Mouse (Mus musculus): ENCODE results near the gene Bves.

DNA sequence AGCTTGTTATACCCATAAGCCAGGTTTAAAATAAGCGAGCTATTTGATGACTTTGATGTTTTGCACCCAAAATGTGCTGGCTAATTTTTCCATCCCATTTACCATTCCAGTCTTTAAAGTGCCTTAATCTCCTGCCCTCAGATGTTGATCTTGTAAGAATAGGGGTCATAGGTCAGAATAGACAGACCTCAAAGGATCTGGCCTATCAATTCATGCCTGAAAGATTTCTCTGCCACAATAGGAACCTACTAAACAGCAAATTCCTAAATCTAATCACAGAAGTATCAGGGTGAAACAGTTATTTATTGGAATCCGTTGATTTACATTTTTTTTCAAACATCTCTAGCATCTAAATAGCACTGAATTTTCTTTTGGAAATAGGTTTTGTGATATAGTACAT, 76.2 kb downstream of the Bves start:
- TF ChIP-seq CTCF (IDR thresholded peaks at IDR 0.05; ENCODE audit: borderline replicate concordance, control insufficient read depth, extremely low read depth, insufficient read depth, low read length, poor library complexity) (no peak), POLR2A (IDR thresholded peaks at IDR 0.05; ENCODE audit: control insufficient read depth, extremely low read depth, insufficient read depth, low read length, poor library complexity) (no peak)
